Mouse (Mus musculus) cerebellum, postnatal 4 days (tissue): ENCODE measurements around the gene Acy3.
"Not testable (repeated sequence)": the region's sequence is repeated elsewhere in the genome, so short reads cannot be mapped to it uniquely, and the experiment has no call there.

Source experiments
- DNase-seq, 2 experiments: peaks; one replicate each; pipeline ENCODE4 v3.0.0; 2022; ENCODE audit warnings: low spot score in 2 of 2, mixed read lengths in 1 of 2

Acy3 gene

DNA sequence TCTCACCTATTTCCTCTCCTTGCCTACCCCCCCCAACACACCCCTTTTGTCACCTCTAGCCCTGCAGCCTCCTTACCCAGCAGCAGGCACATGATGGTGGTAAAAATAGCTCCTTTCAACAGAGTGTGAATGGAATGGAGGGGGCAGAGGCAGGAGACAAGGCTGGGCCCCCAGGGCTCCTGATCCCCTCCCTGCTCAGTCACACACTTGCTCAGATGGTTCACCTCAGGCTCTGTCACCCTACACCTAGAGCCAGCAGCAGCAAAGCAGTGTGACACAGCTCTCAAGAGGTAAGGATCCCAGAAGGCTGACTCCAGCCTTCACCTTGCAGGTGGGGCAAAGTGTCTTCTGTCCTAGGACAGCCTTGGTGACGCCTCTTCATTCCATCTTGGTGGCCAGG is 16.7 kb downstream of the Acy3 start, which contains the start of gene Doc2g:
Doc2g (plus strand) TSS at position 202 of the 400 bp plus-strand sequence.
- no peak for DNase-seq

DNA sequence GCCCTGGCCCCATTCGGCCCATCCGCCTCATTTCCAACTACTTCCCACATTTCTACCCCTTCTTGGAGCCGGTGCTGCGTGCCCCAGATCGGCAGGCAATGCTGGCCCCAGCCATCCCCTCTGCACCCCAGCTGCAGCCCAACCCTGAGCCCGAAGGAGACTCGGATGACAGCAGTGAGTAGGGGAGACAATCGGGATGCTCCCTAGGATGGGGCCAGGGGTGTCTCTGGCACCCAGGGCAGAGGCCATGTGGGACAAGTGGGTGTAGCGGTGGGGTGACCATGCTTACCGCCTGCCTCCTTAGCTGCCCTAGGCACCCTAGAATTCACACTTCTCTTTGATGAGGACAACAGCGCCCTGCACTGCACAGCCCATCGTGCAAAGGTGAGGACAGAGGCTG is 17.3 kb downstream of the Acy3 start:
- no peak for DNase-seq

DNA sequence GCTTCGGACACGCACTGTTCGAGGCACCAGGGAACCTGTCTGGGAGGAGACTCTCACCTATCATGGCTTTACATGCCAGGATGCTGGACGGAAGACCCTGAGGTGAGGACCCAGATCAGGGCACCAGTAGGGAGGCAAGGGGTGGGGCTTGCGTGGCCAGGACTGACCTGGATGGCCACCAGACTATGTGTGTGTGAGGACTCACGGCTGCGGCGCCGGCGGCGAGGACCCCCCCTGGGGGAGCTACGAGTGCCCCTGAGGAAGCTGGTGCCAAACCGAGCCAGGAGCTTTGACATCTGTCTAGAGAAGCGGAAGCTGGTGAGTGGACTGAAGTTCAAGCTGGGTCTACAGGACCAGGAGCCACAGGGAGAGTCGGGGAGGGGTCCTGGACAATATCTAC is 18.0 kb downstream of the Acy3 start:
- DNase-seq, result no peak

DNA sequence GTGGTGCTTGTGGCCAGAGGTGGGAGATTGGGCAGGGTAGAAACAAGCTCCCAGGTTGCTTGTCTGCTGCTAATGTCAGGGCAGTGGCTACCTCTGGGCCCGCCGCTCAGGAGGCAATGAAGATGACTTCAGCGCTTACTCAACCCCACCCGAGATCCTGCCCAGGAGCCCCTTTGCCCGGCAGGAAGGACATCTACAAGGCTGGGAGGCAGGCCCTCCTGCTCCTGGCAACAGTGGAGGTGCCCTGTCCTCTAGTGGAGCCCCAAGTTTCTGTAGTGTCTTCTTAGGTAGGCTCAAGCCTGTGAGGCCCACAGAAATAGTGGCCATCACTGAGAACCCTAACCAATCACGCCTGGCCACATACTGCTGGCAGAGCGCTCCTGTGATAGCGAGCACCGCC is 18.7 kb downstream of the Acy3 start:
- DNase-seq, result no peak

DNA sequence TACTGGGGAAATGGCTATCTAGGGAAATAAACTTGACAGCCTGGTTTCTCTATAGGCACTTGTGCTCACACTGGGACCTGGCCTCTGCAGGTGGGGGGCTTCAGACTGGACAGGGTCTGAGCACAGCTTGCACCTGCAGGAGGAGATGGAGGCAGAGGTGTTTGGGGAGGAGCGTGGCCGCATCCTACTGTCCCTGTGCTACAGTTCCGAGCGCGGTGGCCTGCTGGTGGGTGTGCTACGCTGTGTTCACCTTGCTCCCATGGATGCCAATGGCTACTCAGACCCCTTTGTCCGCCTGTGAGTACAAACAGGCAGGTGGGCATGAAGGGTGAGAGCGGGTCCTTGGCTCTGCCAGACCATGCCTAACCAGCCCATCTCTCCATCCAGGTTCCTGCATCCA is 19.6 kb downstream of the Acy3 start:
- no peak for DNase-seq

DNA sequence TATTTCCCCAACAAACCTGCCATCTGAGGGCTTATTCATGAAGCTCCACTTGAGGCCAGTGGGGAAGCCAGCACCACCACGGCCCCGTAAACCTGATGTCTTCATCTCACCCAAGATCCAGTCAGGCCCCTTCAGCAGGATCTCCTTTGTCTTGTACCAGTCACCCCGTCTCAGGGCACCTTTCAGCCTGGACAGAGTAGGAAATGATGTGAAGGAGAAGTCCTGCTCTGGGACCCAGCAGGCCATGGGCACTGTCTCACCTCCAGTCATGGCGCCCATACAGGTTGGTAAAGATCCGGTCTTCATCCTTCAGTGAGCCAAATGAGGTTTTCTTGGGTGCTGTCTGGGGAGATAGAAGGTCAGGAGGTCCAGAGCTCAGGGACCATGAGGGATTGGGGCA is 24.7 kb downstream of the Acy3 start:
- DNase-seq, result no peak

DNA sequence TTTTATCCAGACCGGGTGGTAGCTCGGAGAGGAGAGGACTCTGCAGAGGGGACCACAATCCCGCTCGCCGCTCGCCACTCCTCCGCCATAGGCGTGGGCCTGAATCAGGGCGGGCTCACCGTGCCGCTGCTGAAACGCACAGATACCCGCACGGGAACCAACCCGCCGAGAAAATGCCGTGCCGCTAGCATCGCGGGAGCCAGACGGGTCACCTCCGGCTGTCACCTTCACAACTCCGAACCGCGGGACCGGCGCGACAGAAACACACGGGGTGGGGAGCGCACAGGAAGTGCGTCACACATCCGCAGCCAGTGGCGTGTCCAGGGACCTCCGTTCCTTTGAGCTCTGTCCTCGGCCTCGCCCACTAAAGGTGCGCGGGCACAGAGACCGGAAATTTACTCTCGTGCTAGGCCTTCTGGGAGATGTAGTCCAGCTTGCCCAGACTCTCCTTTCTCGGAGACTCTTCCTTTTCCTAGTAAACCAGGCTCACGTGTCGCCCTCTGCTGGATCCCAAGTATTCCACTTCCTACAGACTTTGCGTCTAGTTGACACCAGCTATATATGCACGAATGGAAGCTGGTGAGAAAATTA is 26.2 kb downstream of the Acy3 start, which contains the start of gene Ndufv1:
Ndufv1 (minus strand) TSS at position 375 of the 591 bp plus-strand sequence.
- DNase-seq, result peak; percentile 90 to 93

DNA sequence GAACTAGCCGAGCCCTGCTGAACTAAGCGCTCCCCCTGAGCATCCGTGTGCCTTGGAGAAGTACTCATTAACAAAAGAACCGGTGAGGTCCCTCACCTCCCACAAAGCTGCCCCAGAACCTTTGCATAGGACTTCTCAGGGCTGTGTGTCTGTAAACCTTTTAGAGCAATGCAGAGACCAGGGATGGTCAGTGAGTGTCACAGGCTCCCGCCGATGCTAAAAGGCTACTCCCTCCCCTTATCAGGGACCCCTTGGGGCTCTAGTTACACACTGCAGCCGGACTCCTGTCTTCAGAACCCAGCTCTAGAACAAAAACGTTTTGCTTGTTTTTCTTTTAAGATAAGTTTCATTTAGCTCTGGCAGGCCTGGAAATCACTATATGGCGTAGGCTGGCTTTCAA is 26.7 kb downstream of the Acy3 start:
- no peak for DNase-seq

DNA sequence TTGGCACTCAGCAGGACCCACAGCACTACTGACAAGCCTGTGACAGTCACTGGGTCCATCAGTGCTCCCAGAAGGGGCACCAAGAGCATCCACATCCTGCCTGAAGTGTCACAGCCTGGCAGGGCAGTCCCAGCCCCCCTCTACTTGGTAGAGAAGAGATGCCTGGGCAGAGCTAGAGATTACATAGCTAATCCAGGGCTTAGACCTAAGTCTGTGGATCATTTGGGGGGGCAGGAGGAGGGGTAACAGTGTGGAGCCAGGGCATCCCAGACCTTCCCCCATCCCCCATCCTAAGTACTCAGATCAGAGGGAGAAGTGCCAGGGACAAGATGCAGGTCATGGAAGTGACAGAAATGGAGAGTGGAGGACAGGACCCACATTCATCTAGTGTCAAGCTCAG is 28.4 kb downstream of the Acy3 start:
- DNase-seq, result no peak

DNA sequence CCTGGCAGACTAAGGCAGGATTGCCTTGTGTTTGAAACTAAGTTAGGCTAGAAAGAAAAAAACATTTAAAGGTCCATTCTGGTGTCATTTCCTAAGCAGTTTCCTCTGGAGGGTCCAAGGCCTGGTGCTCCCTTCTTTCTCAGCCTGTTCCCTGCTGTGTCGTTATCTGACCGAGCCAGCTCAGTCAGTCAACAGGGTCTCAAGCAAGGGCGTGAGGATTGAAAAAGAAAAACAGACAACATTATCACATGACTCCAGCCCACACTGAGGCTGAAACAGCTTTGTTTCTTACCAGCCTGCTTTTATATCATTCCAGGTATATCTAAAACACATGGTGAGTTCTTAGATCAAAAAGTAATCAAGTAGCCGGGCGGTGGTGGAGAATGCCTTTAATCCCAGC is 29.3 kb downstream of the Acy3 start:
- no peak for DNase-seq

DNA sequence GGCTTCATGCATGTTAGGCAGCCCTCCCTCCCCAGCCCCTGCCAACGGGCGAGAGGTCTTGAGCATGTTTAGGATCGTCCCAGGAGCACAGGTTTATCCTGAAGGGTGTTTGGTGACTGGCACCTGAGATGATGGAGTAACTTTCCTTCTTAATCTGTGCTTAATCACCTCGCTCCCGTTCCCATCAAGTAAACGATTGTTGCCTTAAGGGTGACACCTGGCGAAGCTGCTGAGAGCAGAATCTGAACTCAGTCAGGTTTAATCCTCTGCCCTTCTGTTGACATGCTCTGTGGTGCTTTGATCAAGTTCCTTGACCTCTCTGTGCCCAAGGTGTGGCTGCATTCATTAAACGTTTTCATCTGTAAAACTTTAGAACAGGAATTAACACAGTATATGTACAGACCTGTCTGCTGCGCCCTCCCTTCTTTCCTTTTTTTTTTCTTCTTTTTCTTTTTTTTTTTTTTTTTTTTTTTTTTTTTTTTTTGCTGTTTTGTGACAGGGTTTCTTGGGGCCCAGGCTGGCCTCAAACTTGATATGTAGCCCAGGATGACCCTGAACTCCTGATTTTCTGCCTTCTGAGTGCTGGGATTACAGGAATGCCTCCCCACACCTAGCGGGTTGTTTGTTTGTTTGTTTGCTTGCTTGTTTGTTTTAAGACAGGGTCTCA is 31.7 kb downstream of the Acy3 start:
- DNase-seq, result no peak

DNA sequence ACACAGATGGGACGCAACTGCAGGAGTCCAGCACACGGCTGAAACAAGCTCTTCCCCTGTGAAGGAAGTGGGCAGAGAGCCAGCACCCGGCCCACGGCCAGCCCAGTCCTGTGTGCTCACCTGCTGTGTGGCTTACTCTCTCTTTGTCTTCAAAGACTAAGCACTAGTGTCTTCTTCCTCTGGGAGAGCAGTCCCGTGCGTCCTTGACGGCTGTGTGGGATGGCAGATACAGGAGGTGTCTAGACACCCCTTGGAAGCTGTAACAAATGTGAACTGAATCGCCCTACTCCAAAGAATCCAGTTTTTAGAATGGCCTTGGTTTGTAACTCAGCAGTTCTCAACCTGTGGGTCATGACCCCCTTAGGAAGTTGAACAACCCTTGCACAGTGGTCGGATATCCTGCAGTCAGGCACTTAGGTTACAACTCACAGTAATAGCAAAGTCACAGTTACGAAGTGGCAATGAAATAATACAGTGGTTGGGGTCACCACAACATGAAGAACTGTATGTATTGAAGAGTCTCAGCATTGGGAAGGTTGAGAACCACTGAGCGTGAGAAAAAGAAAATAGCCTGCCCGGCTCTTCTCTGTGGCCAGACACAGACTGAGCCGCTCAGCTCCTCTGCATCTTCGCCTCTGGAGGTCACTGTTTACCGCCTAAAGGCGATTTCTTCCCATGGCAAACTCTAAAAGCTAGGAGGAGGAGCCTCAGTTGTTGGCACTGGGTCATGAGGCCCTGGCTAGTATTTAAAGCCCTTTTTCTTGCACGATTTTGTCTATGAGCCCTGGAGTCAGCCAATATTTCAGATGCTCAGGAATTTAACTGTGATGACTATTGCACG is 32.6 kb downstream of the Acy3 start:
- DNase-seq, result peak in 1 of 2 experiments; percentile 73

DNA sequence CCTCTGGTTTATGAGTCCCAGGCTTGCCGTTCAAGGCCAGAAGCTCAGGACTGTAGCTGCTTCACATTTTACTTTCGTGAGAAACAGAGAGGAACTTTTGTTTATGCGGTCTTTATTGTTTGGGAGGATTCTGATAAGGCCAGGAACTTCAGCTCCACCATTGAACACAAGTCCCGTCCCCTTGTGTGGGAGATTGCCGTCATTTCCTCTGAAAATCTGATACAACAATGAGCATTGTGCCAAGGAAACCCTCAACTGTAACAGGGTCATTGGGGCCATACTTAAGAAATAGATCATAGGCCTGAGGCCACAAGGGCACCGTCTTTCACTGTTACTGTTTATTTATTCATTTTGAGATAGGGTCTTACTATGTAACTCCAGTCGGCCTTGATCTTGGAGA is 36.8 kb downstream of the Acy3 start:
- DNase-seq, result no peak

DNA sequence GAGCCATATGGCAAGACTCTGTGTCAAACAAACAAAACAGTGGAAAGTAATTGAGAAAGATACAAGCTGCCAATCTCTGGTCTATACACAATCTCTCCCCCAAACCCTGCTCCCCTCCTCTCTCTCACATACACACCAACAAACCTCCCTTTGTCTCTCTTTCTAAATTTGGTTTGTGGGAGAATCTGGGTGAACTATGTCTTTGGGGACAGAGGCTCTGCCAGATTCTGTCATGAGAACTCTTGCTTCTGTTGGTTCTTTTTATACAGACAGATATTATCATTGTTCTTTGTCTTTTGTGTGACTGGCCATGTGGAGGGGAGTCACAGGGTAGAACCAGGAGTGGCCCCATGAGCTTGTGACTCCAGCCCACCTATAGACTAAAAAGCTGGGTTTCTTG is 41.2 kb downstream of the Acy3 start:
- no peak for DNase-seq

DNA sequence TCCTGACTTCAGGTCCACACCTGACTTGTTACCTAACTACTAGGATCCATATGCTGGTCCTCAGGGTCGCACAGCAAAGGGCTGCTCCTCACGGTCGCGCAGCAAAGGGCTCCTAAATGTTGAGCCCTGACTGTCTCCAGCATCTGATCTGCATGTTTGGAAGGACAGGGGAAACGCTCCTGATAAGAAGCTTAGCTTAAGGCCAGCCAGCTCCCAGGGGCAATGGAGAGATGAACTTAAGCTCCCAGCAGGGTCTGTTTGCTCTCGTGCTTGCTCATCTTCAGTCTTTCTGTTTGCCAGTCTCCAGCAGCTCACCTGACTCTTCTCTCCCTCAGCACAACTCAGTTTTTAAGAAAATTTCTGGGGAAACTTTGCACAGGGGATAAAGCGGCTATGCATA is 46.3 kb downstream of the Acy3 start:
- no peak for DNase-seq

DNA sequence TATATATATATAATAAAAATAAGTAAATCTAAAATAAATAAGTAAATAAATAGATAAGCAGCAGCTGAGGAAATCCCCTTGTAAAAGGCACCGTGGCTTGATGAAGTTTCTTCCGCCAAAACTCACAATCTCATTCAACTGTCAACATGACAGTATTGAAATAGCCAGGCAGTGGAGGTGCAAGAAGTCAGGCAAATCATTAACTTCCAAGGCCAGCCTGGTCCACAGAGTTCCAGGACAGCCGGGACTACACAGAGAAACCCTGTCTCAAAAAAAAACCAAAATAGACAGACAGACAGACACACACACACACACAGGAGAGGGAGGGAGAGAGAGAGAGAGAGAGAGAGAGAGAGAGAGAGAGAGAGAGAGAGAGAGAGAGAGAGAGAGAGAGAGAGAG is 46.9 kb downstream of the Acy3 start:
- no peak for DNase-seq

DNA sequence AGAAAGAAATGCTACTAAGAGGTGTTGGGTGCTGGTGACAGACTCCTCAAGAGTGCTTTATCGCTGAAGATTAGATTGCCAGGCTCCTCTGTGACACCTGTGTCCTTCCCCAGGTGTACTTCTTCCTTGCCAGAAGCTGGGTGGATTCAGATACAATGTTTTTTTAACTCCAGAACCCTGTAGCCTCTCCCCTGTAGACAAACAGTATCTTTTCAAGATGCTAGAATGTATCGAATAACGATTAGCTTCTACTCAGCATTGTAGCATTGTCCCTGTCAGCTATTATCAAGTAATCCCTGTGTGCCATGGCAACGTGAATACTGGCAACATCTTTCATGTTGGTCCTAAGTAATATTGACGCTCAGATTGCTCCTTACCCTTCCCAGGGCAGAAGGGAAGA is 47.4 kb downstream of the Acy3 start:
- no peak for DNase-seq

DNA sequence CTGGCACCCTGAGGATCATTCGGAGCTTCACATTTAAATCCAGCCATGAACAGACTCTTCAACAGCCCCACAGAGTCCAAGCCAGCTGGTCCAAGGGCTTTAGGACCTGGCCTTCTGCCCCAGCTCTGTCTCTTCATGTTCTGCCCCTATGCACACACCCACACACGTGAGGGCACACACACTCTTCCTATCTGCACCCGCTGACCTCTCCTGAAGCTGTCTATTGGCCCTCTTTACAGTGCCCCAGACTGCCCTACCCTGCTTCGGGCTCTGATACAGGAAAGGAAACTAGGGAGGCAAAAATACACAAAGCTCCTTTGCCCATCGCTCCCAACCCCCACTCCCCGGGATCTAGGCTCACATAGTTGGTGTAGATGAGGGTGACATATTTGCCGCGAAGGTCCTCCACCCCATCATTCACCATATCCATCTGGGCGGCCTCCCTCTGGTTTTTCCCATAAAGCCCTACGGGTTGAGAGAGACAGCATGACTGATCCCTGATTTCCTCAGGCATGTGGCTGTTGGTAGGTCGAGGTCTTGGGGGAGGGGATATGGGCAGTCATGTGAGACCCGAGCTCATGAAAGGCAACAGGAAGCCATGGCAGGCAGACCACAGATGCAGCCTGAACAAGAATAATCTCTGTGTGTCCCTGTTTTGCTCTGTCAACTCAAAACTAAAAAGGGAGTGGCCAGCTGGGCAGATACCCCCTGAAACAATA is 50.1 kb downstream of the Acy3 start:
- DNase-seq, result no peak

DNA sequence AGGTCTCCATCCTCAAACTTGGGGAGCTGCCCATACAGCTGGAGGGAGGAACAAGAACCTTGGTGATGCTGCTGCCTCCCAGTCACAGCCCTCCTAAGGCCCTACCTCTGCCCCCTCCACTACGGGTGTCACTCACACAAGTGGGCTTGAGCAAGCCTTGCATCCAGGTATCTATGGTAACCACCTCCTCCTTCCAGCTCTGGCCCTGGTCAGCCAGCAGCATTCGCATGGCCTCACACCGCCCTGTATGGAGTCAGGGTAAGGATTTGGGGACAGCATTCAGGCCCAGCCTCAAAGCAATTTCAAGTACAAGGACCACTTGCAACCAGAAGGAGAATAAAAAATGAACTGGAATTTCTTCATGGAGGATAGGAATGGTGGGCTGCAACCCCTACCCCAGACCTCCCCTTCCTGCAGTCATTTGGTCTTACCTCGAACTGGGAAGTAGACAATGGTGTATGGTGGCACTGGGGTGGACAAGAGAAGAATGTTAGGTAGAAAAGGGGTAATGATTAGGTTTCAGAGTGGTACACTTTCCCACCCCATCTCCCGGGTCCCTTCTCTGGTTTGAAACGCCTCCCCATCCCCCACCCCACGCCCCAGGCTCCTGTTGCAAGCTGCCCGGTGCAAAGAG is 50.9 kb downstream of the Acy3 start:
- DNase-seq, result not testable (repeated sequence)

DNA sequence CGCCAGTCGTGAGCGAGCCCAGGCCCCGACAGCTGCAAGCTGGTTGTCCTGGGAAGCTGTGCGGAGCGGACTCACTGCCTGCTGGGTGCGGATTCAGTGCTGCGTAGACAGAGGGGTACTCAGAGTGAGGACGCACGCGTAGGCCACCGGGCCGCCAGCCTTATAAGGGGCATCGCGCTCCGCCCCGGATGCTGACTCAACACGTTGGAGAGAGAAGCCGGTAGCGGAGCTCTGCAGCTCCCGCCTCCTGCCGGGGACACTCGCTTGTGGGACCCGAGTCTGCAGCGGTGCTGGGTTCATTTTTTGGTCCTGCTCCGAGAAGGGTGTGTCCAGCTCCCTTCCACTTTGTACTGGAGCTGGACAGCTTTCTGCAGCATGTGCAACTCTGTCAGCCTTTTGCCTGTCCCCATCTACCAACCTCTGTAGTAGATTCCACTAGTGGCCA is 51.4 kb downstream of the Acy3 start, which contains the start of gene Gstp1:
Gstp1 (minus strand) TSS at position 198 of the 445 bp plus-strand sequence.
- peak; percentile 58 to 69 for DNase-seq
